Mouse (Mus musculus) intestine, postnatal 0 days (tissue): ENCODE data around the gene Klhl2. TPM values are rescaled to one million over a fixed set of nuclear protein-coding genes. Genes with fewer than 3 reads are reported as not detected.

Experiments used
- ATAC-seq: fragments of 200-750 bp; cut with Nextera tagmentation; 2 replicates; pipeline ENCODE4 v1.8.0; 2017; ENCODE audit warnings: mild to moderate bottlenecking, moderate TSS enrichment, moderate library complexity
- H3K27ac ChIP-seq: fragments of 300-500 bp; sonication (generic); 2 replicates; pipeline ENCODE4 v1.5.1; 2014; ENCODE audit warnings: mild to moderate bottlenecking, low read depth, low read length, moderate library complexity
- H3K27me3 ChIP-seq: fragments of 300-500 bp; sonication (generic); replicated peaks from 2 replicates; pipeline ENCODE4 v1.6.1; 2014; ENCODE audit warnings: low read length, mixed read lengths; ENCODE audit not compliant: control insufficient read depth, insufficient read depth
- H3K36me3 ChIP-seq: fragments of 300-500 bp; sonication (generic); 2 replicates; pipeline ENCODE4 v1.6.1; 2014; ENCODE audit warnings: mild to moderate bottlenecking, moderate library complexity; ENCODE audit not compliant: control insufficient read depth, insufficient read depth
- H3K4me1 ChIP-seq: fragments of 300-500 bp; sonication (generic); replicated peaks from 2 replicates; pipeline ENCODE4 v1.6.1; 2014; ENCODE audit warnings: antibody characterized with exemption, low read length, mixed read lengths; ENCODE audit not compliant: control insufficient read depth, insufficient read depth
- H3K4me2 ChIP-seq: fragments of 300-500 bp; sonication (generic); replicated peaks from 2 replicates; pipeline ENCODE4 v1.6.1; 2014; ENCODE audit warnings: low read depth, mild to moderate bottlenecking, moderate library complexity
- H3K4me3 ChIP-seq: fragments of 300-500 bp; sonication (generic); 2 replicates; pipeline ENCODE4 v1.5.1; 2014; ENCODE audit warnings: low read depth, low read length
- H3K9ac ChIP-seq: fragments of 300-500 bp; sonication (generic); 2 replicates; pipeline ENCODE4 v1.6.1; 2014; ENCODE audit warnings: mild to moderate bottlenecking, low read depth, low read length
- H3K9me3 ChIP-seq: fragments of 300-500 bp; sonication (generic); 2 replicates; pipeline ENCODE4 v1.6.1; 2016; ENCODE audit warnings: mixed run types; ENCODE audit not compliant: control insufficient read depth
- CTCF ChIP-seq: sonication (generic); IDR thresholded peaks from 2 replicates; pipeline ENCODE4 v1.5.1; 2016; ENCODE audit warnings: low read depth, mild to moderate bottlenecking, control low read depth, antibody characterized with exemption, moderate library complexity
- WGBS: fragments of 180-500 bp; shearing (Covaris S2); extraction: QIAGEN DNeasy Blood & Tissue Kit; methylation state at CpG from one replicate; pipeline ENCODE4 v1.1.7; 2014; 5-methylcytosine and 5-hydroxymethylcytosine counted together
- polyA plus RNA-seq: library from polyadenylated mRNA; unstranded; fragments of >200 nt; fragmentation: Nextera tagmentation; extraction: Ambion mirVana; gene quantifications from 2 replicates; pipeline ENCODE4 v1.2.1, GENCODE M21; 2015

Gene Klhl2
- polyA plus RNA-seq, 1 experiment from 2014 or later = 9.9 TPM

DNA sequence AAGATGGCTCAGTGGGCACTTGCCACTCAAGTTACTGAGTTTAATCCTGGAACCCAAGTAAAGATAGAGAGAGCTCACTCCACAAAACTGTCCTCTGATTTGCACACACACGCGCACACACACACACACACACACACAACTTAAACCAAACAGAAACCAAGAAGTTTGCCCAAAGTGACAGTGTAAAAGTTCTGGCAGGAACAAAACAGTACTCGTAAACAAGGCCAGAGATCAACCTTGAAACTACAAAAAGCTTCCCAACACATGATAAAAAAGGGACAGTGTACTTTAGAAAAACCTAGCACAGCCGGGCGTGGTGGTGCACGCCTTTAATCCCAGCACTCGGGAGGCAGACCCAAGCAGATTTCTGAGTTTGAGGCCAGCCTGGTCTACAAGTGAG is 121.7 kb downstream of the Klhl2 start:
- peaks cover 47% of the 10 kb centered on the region for H3K36me3 ChIP-seq
- no peak for TF ChIP-seq CTCF
- ATAC-seq = no peak
- H3K9ac ChIP-seq = no peak overlapping the region
- WGBS = 63% methylated on average over 7 of the region's 7 CpGs
- no peak overlapping the region for H3K4me3 ChIP-seq
- 0 out of 2 replicates have a peak, but pooled peaks cover 8% of the 10 kb centered on the region for H3K4me1 ChIP-seq
- no peak overlapping the region for H3K4me2 ChIP-seq
- H3K27me3 ChIP-seq = no peaks in the 10 kb centered on the region
- H3K9me3 ChIP-seq = no peaks in the 10 kb centered on the region
- no peak overlapping the region for H3K27ac ChIP-seq

DNA sequence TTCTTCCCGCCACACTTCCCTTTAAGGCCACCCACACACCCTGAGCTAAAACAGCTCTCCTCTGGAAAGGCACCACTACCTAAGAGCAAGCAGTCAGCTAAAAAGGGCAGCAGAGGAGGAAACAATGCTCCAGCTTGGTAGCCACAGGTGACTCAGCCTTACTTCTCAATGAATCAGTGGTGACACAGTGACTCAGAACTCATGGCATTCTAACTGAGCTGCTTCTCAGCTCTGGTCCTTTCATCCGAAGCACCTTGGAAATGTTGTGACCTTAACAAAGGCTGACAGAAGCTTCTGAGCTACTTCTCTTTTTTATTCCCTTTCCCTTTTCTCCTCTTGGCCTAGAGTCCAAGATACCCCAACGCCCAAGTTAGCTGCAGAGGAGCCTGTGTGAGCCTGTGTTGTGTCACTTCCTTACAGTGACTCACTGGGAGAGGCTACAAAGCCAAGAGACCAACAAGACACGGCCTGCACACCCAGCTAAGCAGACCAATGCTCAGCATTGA is 123.6 kb downstream of the Klhl2 start:
- H3K36me3 ChIP-seq = peaks cover 52% of the 10 kb centered on the region
- H3K27me3 ChIP-seq = no peaks in the 10 kb centered on the region
- H3K9ac ChIP-seq = no peak overlapping the region
- no peak overlapping the region for H3K4me3 ChIP-seq
- ATAC-seq = peak; percentile 65
- H3K9me3 ChIP-seq = no peaks in the 10 kb centered on the region
- 0 out of 2 replicates have a peak, but pooled peaks cover 4% of the 10 kb centered on the region for H3K4me1 ChIP-seq
- 75% methylated on average over 4 of the region's 4 CpGs for whole genome bisulfite sequencing
- no peak overlapping the region for H3K4me2 ChIP-seq
- no peak for TF ChIP-seq CTCF
- peak overlapping the region; percentile 11; the same call in 1 of the 2 replicates for H3K27ac ChIP-seq

DNA sequence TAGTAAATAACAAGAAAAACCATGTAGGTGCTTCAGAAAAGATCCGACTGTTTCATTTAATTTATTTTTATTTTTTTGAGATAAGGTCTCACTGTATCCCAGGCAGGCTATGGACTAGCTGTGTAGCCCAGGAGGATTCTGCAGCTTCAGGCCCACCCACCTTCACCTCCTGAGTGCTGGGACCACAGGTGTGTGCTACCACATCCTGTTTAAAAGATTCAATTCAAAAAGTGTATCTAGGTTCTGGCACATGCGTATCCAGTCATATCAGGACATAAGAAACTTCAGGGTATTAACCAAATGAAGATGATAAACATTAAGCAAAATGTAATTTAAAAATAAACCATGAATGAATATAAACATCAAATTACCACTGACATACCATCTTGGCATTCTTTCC is 126.6 kb downstream of the Klhl2 start:
- Histone ChIP-seq H3K4me3 (no peak overlapping the region), H3K4me1 (no peaks in the 10 kb centered on the region), H3K9ac (no peak overlapping the region), H3K9me3 (no peaks in the 10 kb centered on the region), H3K27ac (no peak overlapping the region), H3K36me3 (peaks cover 61% of the 10 kb centered on the region), H3K27me3 (no peaks in the 10 kb centered on the region), H3K4me2 (no peak overlapping the region)
- no peak for TF ChIP-seq CTCF
- WGBS = 88% methylated on average over 2 of the region's 2 CpGs
- no peak for ATAC-seq

DNA sequence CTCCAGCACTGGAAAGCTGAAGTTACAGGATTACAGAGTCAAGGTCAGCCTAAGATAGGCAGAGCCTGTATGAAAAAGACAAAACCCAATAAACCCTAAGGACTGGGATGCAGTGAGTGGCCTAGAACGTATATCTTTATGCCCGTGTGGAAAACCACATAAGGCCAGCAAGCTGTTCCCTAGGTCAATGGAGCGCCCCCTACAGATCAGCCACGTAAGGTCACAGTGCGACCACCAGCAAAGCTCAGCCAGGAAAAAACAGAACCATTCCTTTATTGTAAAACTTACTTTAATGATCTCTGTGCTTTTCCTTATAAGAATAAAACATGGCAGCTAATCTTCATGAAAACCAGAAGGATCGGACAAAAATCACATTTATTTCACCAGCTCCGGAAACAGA is 131.9 kb downstream of the Klhl2 start:
- TF ChIP-seq CTCF = peak; percentile 25; the same call in 1 of the 2 replicates
- H3K27me3 ChIP-seq = no peaks in the 10 kb centered on the region
- H3K36me3 ChIP-seq = peaks cover 39% of the 10 kb centered on the region
- 86% methylated on average over 7 of the region's 7 CpGs for WGBS
- H3K27ac ChIP-seq = no peak overlapping the region
- no peaks in the 10 kb centered on the region for H3K9me3 ChIP-seq
- H3K9ac ChIP-seq = no peak overlapping the region
- no peak for ATAC-seq
- no peak overlapping the region for H3K4me3 ChIP-seq
- H3K4me2 ChIP-seq = no peak overlapping the region
- no peaks in the 10 kb centered on the region for H3K4me1 ChIP-seq

DNA sequence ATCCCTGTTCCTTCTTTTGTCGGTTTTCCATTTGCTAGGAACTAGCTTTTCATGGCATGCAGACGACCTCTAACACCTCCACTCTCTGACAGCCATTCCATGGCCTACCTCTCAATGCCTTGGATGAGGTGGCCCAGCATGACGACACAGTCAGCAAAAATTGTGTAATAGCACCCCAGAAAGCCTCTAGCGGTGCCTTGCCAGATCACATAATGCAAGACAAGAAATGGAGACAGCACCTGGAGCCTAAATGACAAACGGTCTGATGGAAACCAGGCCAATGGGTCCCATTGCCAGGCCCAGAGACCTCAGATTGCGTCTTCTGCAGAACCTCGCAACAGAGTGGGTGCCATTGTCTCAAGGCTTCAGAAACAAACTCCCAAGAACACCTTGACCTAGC is 137.3 kb downstream of the Klhl2 start:
- TF ChIP-seq CTCF = no peak
- peaks cover 8% of the 10 kb centered on the region; the same call in 1 of the 2 replicates for H3K36me3 ChIP-seq
- no peaks in the 10 kb centered on the region for H3K4me1 ChIP-seq
- no peak overlapping the region for H3K4me3 ChIP-seq
- H3K27me3 ChIP-seq = no peaks in the 10 kb centered on the region
- H3K9ac ChIP-seq = no peak overlapping the region
- no peaks in the 10 kb centered on the region for H3K9me3 ChIP-seq
- H3K27ac ChIP-seq = no peak overlapping the region
- whole genome bisulfite sequencing = 85% methylated on average over 7 of the region's 7 CpGs
- ATAC-seq = no peak
- no peak overlapping the region for H3K4me2 ChIP-seq

DNA sequence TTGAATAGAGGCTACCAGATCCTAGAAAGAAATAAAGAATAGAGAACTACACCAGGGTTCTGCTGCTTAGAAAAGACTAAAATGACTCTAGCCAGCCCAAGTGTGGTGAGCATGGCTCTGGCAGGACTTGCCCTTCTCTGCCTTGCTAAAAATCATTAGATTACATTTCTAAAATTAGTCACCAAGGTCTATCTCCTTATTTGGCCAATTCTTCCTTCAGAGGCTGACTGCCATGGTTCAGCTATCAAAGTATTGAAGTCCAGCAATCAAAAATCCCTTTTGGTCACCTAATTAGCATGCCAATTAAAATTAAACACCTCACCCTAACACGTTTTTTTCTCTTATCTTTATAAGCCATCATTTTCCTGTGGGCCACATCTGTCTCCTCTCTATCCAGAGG is 138.3 kb downstream of the Klhl2 start:
- no peak for ATAC-seq
- no peaks in the 10 kb centered on the region for H3K27me3 ChIP-seq
- no peak overlapping the region for H3K4me3 ChIP-seq
- no peaks in the 10 kb centered on the region for H3K9me3 ChIP-seq
- H3K36me3 ChIP-seq = 0 out of 2 replicates have a peak, but pooled peaks cover under 1% of the 10 kb centered on the region
- H3K9ac ChIP-seq = no peak overlapping the region
- H3K27ac ChIP-seq = no peak overlapping the region
- 53% methylated on average over 1 of the region's 1 CpGs for WGBS
- H3K4me2 ChIP-seq = no peak overlapping the region
- no peak for TF ChIP-seq CTCF
- H3K4me1 ChIP-seq = no peaks in the 10 kb centered on the region

DNA sequence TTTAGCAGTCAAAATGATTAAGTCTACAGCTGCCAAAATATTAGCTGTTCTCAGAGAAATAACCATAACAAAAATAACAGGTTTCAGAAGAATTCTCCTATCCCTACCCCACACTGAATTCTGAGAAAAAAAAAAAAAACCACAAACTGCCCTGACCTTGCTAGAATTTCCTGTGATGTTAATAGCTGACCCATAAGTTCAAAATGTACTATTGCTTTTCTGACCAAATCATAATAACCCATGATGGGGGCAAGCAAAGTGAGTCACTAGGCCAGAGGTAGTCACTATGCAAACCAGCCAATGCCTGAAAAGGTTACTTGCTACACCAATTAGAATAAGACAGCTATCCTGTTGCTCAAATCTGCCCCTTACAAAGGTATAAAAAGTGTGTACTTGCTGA is 142.3 kb downstream of the Klhl2 start:
- Histone ChIP-seq H3K4me3 (no peak overlapping the region), H3K27ac (no peak overlapping the region), H3K36me3 (no peaks in the 10 kb centered on the region), H3K27me3 (no peaks in the 10 kb centered on the region), H3K9ac (no peak overlapping the region), H3K4me1 (no peaks in the 10 kb centered on the region), H3K9me3 (no peaks in the 10 kb centered on the region), H3K4me2 (no peak overlapping the region)
- TF ChIP-seq CTCF = no peak
- ATAC-seq = no peak
